Mouse (Mus musculus) embryonic stem cell, embryonic (primary cell): ENCODE measurements around the gene Eef2k.

Experiments used
- CTCF ChIA-PET, 4 experiments: fragments of 300-600 bp in 2 of 4; fragments of 350-600 bp in 2 of 4; sonication (Branson Sonifier 250); formaldehyde crosslinking; loops; one replicate each; lab custom pipeline; 2022; ENCODE audit warnings: inconsistent platforms in 2 of 4; lab: Charles Lee
- POLR2A ChIA-PET, 4 experiments: fragments of 300-600 bp in 2 of 4; fragments of 350-600 bp in 2 of 4; sonication (Branson Sonifier 250); formaldehyde crosslinking; loops; one replicate each; lab custom pipeline; 2022; ENCODE audit warnings: antibody characterized with exemption in 4 of 4, inconsistent platforms in 1 of 4; lab: Charles Lee

The Eef2k gene

GRCm38 (mm10) chr7:120936522-120936921 lies 93.9 kb downstream of the Eef2k start:
- CTCF ChIA-PET: interaction anchor here in 2 of 4 experiments (0.6 to 3.3 kb wide), 2 partner anchors 183 to 636 kb away, joined by 3 to 19 read pairs; no protein-coding TSS in a partner anchor
- POLR2A ChIA-PET: interaction anchor here in 2 of 4 experiments (1.0 to 1.9 kb wide), 2 partner anchors 15 to 19 kb away, joined by 4 read pairs; partner anchors contain the start of gene Polr3e (in 1 of the 2)

- ChIA-PET CTCF (interaction anchor here in 1 of 4 experiments (0.9 kb wide), 1 partner anchor 21 kb away, joined by 4 read pairs; the partner anchor contains the start of gene Polr3e), POLR2A (interaction anchor here in 2 of 4 experiments (0.5 to 1.1 kb wide), 3 partner anchors 44 to 94 kb away, joined by 3 to 4 read pairs (median 3); partner anchors contain the start of genes Cdr2 (in 1 of the 2) and Mfsd13b (in 1 of the 2))
Measured at GRCm38 (mm10) chr7:120938206-120938605, 95.6 kb downstream of the Eef2k start.

GRCm38 (mm10) chr7:120940343-120940742 lies 97.7 kb downstream of the Eef2k start:
- ChIA-PET CTCF (interaction anchor here in 2 of 4 experiments (0.5 to 0.6 kb wide), 2 partner anchors 21 to 76 kb away, joined by 3 to 10 read pairs; no protein-coding TSS in a partner anchor), POLR2A (interaction anchor here in 2 of 4 experiments (1.0 to 1.7 kb wide), 6 partner anchors 8 to 96 kb away, joined by 3 to 4 read pairs (median 4); partner anchors contain the start of gene Polr3e (in 1 of the 2))

GRCm38 (mm10) chr7:120941214-120941613 lies 98.6 kb downstream of the Eef2k start:
- CTCF ChIA-PET: interaction anchor here in 1 of 4 experiments (0.5 to 0.6 kb wide), 2 partner anchors 37 to 77 kb away, joined by 3 to 4 read pairs; no protein-coding TSS in a partner anchor
- POLR2A ChIA-PET: interaction anchor here in 2 of 4 experiments (0.7 to 1.7 kb wide), 4 partner anchors 10 to 97 kb away, joined by 3 to 4 read pairs (median 4); no protein-coding TSS in a partner anchor

- CTCF ChIA-PET: interaction anchor here in 2 of 4 experiments (0.8 to 1.9 kb wide), 2 partner anchors 8 kb away, joined by 4 to 8 read pairs; no protein-coding TSS in a partner anchor
- POLR2A ChIA-PET: interaction anchor here in 3 of 4 experiments (0.6 to 1.8 kb wide), 9 partner anchors 8 to 256 kb away, joined by 3 to 5 read pairs (median 3); partner anchors contain the start of genes Cdr2 (in 1 of the 3), Mfsd13b (in 1 of the 3) and Polr3e (in 1 of the 3)
Measured at GRCm38 (mm10) chr7:120942506-120942905, 99.9 kb downstream of the Eef2k start.

- POLR2A ChIA-PET: interaction anchor here in 2 of 4 experiments (0.5 to 1.8 kb wide), 10 partner anchors 9 to 231 kb away, joined by 3 to 5 read pairs (median 4); partner anchors contain the start of genes Cdr2 (in 1 of the 2), Mettl9 (in 1 of the 2) and Mfsd13b (in 1 of the 2)
- CTCF ChIA-PET: interaction anchor here in 3 of 4 experiments (0.6 to 1.9 kb wide), 6 partner anchors 9 to 109 kb away, joined by 3 to 8 read pairs (median 4); no protein-coding TSS in a partner anchor
Measured at GRCm38 (mm10) chr7:120943936-120944509, 101.4 kb downstream of the Eef2k start.

- POLR2A ChIA-PET: interaction anchor here in 2 of 4 experiments (0.6 kb wide), 2 partner anchors 159 to 1032 kb away, joined by 3 to 4 read pairs; no protein-coding TSS in a partner anchor
- CTCF ChIA-PET: interaction anchor here in 3 of 4 experiments (0.6 to 1.1 kb wide), 3 partner anchors 18 to 1991 kb away, joined by 3 read pairs; no protein-coding TSS in a partner anchor
Measured at GRCm38 (mm10) chr7:120953591-120953990, 111.0 kb downstream of the Eef2k start.
